Mouse (Mus musculus) MEL (cell line): ENCODE data around the gene Syce2. TPM values are rescaled to one million over a fixed set of nuclear protein-coding genes. Genes with fewer than 3 reads are reported as not detected.

Experiments used
- DNase-seq: peaks from one replicate; pipeline ENCODE4 v3.0.0; 2011; ENCODE audit warnings: low read depth, low spot score
- H3K27ac ChIP-seq: 2 replicates; pipeline ENCODE4 v1.5.1; 2012; ENCODE audit warnings: low read depth, mild to moderate bottlenecking, control low read depth, low read length, moderate library complexity; ENCODE audit not compliant: control insufficient read depth
- H3K27me3 ChIP-seq, 2 experiments: fragments of 150-350 bp in 1 of 2; sonication (generic) in 1 of 2; 2 replicates each; pipeline ENCODE4 v1.6.1; 2012; ENCODE audit warnings: low read length in 2 of 2, mild to moderate bottlenecking in 2 of 2, improper control_type of control experiment in 1 of 2, moderate library complexity in 1 of 2; ENCODE audit not compliant: insufficient read depth in 2 of 2, control insufficient read depth in 1 of 2
- H3K36me3 ChIP-seq, 2 experiments: 2 replicates each; pipeline ENCODE4 v1.6.1; 2012 to 2014; ENCODE audit warnings: low read length in 2 of 2, improper control_type of control experiment in 1 of 2, inconsistent platforms in 1 of 2, mild to moderate bottlenecking in 1 of 2; ENCODE audit not compliant: insufficient read depth in 2 of 2, control insufficient read depth in 1 of 2
- H3K4me1 ChIP-seq, 2 experiments: fragments of 150-350 bp in 1 of 2; sonication (generic) in 1 of 2; 2 replicates each; pipeline ENCODE4 v1.6.1; 2012; ENCODE audit warnings: low read length in 2 of 2, improper control_type of control experiment in 1 of 2, mild to moderate bottlenecking in 1 of 2; ENCODE audit not compliant: insufficient read depth in 2 of 2, control insufficient read depth in 1 of 2
- H3K4me3 ChIP-seq, 2 experiments: fragments of 150-350 bp in 1 of 2; sonication (generic) in 1 of 2; 2 replicates each; pipeline ENCODE4 v1.5.1; 2012; ENCODE audit warnings: low read depth in 2 of 2, low read length in 2 of 2, mild to moderate bottlenecking in 2 of 2, moderate library complexity in 2 of 2, control low read depth in 1 of 2, improper control_type of control experiment in 1 of 2; ENCODE audit not compliant: control insufficient read depth in 1 of 2, insufficient read depth in 1 of 2
- H3K79me2 ChIP-seq: 2 replicates; pipeline ENCODE4 v1.6.1; 2012; ENCODE audit warnings: mild to moderate bottlenecking, low read length, moderate library complexity; ENCODE audit not compliant: control insufficient read depth, poor library complexity, insufficient read depth
- H3K9ac ChIP-seq: 2 replicates; pipeline ENCODE4 v1.6.1; 2012; ENCODE audit warnings: low read depth, mild to moderate bottlenecking, control low read depth, low read length, moderate library complexity; ENCODE audit not compliant: control insufficient read depth, poor library complexity, severe bottlenecking
- H3K9me3 ChIP-seq: fragments of 150-350 bp; sonication (generic); replicated peaks from 2 replicates; pipeline ENCODE4 v1.6.1; 2012; ENCODE audit warnings: mild to moderate bottlenecking, low read length, improper control_type of control experiment, moderate library complexity; ENCODE audit not compliant: insufficient read depth
- CHD1 ChIP-seq: IDR thresholded peaks from 2 replicates; pipeline ENCODE4 v1.6.1; 2012; ENCODE audit warnings: low read depth, mild to moderate bottlenecking, inconsistent platforms, low read length, improper control_type of control experiment
- CHD2 ChIP-seq: IDR thresholded peaks from 2 replicates; pipeline ENCODE4 v1.6.1; 2011; ENCODE audit warnings: low read length, improper control_type of control experiment
- CTCF ChIP-seq, 3 experiments: IDR thresholded peaks in 2 of 3; conservative IDR thresholded peaks in 1 of 3; 2 replicates each; pipeline ENCODE4 v1.5.1; 2011 to 2012; ENCODE audit warnings: low read length in 3 of 3, low read depth in 2 of 3, mild to moderate bottlenecking in 2 of 3, improper control_type of control experiment in 1 of 3, inconsistent platforms in 1 of 3, mixed read lengths in 1 of 3, moderate library complexity in 1 of 3; ENCODE audit not compliant: control insufficient read depth in 1 of 3, insufficient read depth in 1 of 3, poor library complexity in 1 of 3, severe bottlenecking in 1 of 3
- ELF1 ChIP-seq: IDR thresholded peaks from 2 replicates; pipeline ENCODE4 v1.6.1; 2014; ENCODE audit warnings: low read depth, mild to moderate bottlenecking, inconsistent platforms, low read length, improper control_type of control experiment, moderate library complexity
- GABPA ChIP-seq: IDR thresholded peaks from 2 replicates; pipeline ENCODE4 v1.6.1; 2012; ENCODE audit warnings: low read depth, mild to moderate bottlenecking, inconsistent platforms, low read length, improper control_type of control experiment, moderate library complexity
- GATA1 ChIP-seq: IDR thresholded peaks from 2 replicates; pipeline ENCODE4 v1.6.1; 2011; ENCODE audit warnings: low read depth, low read length, improper control_type of control experiment
- MAFK ChIP-seq: IDR thresholded peaks from 2 replicates; pipeline ENCODE4 v1.6.1; 2011; ENCODE audit warnings: low read depth, mild to moderate bottlenecking, low read length, improper control_type of control experiment, borderline replicate concordance
- MEF2A ChIP-seq: IDR thresholded peaks from 2 replicates; pipeline ENCODE4 v1.6.1; 2014; ENCODE audit warnings: low read depth, mild to moderate bottlenecking, inconsistent platforms, low read length, improper control_type of control experiment; ENCODE audit not compliant: poor library complexity, insufficient replicate concordance, severe bottlenecking; ENCODE audit errors: extremely low read depth
- MXI1 ChIP-seq: IDR thresholded peaks from 2 replicates; pipeline ENCODE4 v1.6.1; 2011; ENCODE audit warnings: mild to moderate bottlenecking, low read depth, low read length, improper control_type of control experiment
- MYB ChIP-seq: IDR thresholded peaks from 2 replicates; pipeline ENCODE4 v1.6.1; 2011; ENCODE audit warnings: mild to moderate bottlenecking, low read depth, low read length, improper control_type of control experiment
- MYC ChIP-seq: IDR thresholded peaks from 2 replicates; pipeline ENCODE4 v1.6.1; 2011; ENCODE audit warnings: low read depth, mild to moderate bottlenecking, low read length, improper control_type of control experiment, moderate library complexity
- NELFE ChIP-seq: IDR thresholded peaks from 2 replicates; pipeline ENCODE4 v1.6.1; 2011; ENCODE audit warnings: low read depth, low read length, improper control_type of control experiment
- RAD21 ChIP-seq: IDR thresholded peaks from 2 replicates; pipeline ENCODE4 v1.6.1; 2011; ENCODE audit warnings: mild to moderate bottlenecking, low read depth, low read length, improper control_type of control experiment
- SIN3A ChIP-seq: IDR thresholded peaks from 2 replicates; pipeline ENCODE4 v1.6.1; 2012; ENCODE audit warnings: low read length, improper control_type of control experiment, inconsistent platforms
- SMC3 ChIP-seq: IDR thresholded peaks from 2 replicates; pipeline ENCODE4 v1.6.1; 2011; ENCODE audit warnings: low read depth, low read length, improper control_type of control experiment
- TBP ChIP-seq: IDR thresholded peaks from 2 replicates; pipeline ENCODE4 v1.8.0; 2011; ENCODE audit warnings: low read depth, low read length, improper control_type of control experiment
- TCF12 ChIP-seq: IDR thresholded peaks from 2 replicates; pipeline ENCODE4 v1.6.1; 2014; ENCODE audit warnings: low read depth, mild to moderate bottlenecking, inconsistent platforms, low read length, improper control_type of control experiment, moderate library complexity
- ZC3H11A ChIP-seq: IDR thresholded peaks from 2 replicates; pipeline ENCODE4 v1.6.1; 2012; ENCODE audit warnings: low read depth, mild to moderate bottlenecking, inconsistent platforms, low read length, improper control_type of control experiment
- ZMIZ1 ChIP-seq: IDR thresholded peaks from 2 replicates; pipeline ENCODE4 v1.6.1; 2012; ENCODE audit warnings: low read depth, mild to moderate bottlenecking, inconsistent platforms, low read length, improper control_type of control experiment, moderate library complexity
- polyA plus RNA-seq, 2 experiments: library from polyadenylated mRNA; stranded (reverse) in 1 of 2; unstranded in 1 of 2; fragments of >175 nt in 1 of 2; fragments of >200 nt in 1 of 2; gene quantifications; 2 replicates each; pipeline versions ENCODE4 v1.2.1 to v1.2.4; 2012; ENCODE audit warnings: low replicate concordance in 2 of 2, low read depth in 1 of 2; ENCODE audit not compliant: insufficient read length in 2 of 2, insufficient read depth in 1 of 2, missing spikeins in 1 of 2
- total RNA-seq: library from RNA; depleted of rRNA; stranded (reverse); fragments of 300-350 nt; gene quantifications from 2 replicates; pipeline ENCODE4 v1.2.3, GENCODE M21; 2012

The Syce2 gene
- total and polyA plus RNA-seq, 3 experiments: 75.5 to 115 TPM; not detected in 1

- no peak for TF ChIP-seq ELF1
- peak; percentile 46; the same call in 1 of the 2 replicates for TF ChIP-seq MXI1
- no peak for TF ChIP-seq NELFE
- no peak for TF ChIP-seq MEF2A
These were observed at the start of gene Syce2 (continued) for GRCm38 (mm10) chr8:84871376-84872308.

- H3K4me3 ChIP-seq: no peak within 1 kb of the TSS
- H3K9ac ChIP-seq: no peak within 1 kb of the TSS
These were observed 49.2 kb upstream of the Syce2 start, which contains the start of gene Dand5 for GRCm38 (mm10) chr8:84822723-84823122. Gene Dand5 (minus strand): TSS chr8:84822823.

GRCm38 (mm10) chr8:84823653-84824052 is 48.3 kb upstream of the Syce2 start:
- peak; percentile 88 for DNase-seq
- TF ChIP-seq ZC3H11A (peak; percentile 22; the same call in 1 of the 2 replicates), SIN3A (no peak), CHD1 (no peak), CTCF (IDR thresholded peaks at IDR 0.05 in 2 of 3, conservative IDR thresholded peaks at IDR 0.05 in 1 of 3; ENCODE audit: control insufficient read depth in 1 of 3, insufficient read depth in 1 of 3, low read depth in 2 of 3, low read length in 3 of 3, poor library complexity in 1 of 3, severe bottlenecking in 1 of 3) (peak; percentile 82 to 93 (median 89)), GATA1 (no peak), ZMIZ1 (no peak), SMC3 (peak; percentile 67), TCF12 (no peak), RAD21 (peak; percentile 62), MYC (no peak)
- Histone ChIP-seq H3K79me2 (no peaks in the 10 kb centered on the region; the same call in 1 of the 2 replicates), H3K9me3 (no peaks in the 10 kb centered on the region), H3K4me1 (peaks cover 4 to 5% of the 10 kb centered on the region in 2 experiments; a peak in 3 of 4 replicates), H3K4me3 (no peak overlapping the region), H3K9ac (no peak overlapping the region), H3K36me3 (peaks cover 0 to 6% of the 10 kb centered on the region in 2 experiments; a peak in 1 of 4 replicates), H3K27me3 (no peaks in the 10 kb centered on the region), H3K27ac (no peak overlapping the region)

More at GRCm38 (mm10) chr8:84822723-84823122, 49.2 kb upstream of the Syce2 start, which contains the start of gene Dand5:
- TF ChIP-seq TBP: no peak
- TF ChIP-seq MAFK: no peak
- no peak for TF ChIP-seq CHD1
- TF ChIP-seq MYB: no peak
- TF ChIP-seq CHD2: no peak
- TF ChIP-seq GABPA: no peak
- DNase-seq: no peak
- Histone ChIP-seq H3K4me1 (peaks cover 4 to 5% of the 10 kb centered on the region in 2 experiments; a peak in 3 of 4 replicates), H3K79me2 (no peaks in the 10 kb centered on the region; the same call in 1 of the 2 replicates), H3K27me3 (no peaks in the 10 kb centered on the region), H3K36me3 (peaks cover 0 to 6% of the 10 kb centered on the region in 2 experiments; a peak in 1 of 4 replicates), H3K9me3 (no peaks in the 10 kb centered on the region), H3K27ac (no peak within 1 kb of the TSS)
